Mouse (Mus musculus) kidney, adult 11 months (tissue): ENCODE data around the gene Mier2.

Experiments
- DNase-seq: peaks from one replicate; pipeline ENCODE4 v3.0.0; 2022

Gene Mier2

DNA sequence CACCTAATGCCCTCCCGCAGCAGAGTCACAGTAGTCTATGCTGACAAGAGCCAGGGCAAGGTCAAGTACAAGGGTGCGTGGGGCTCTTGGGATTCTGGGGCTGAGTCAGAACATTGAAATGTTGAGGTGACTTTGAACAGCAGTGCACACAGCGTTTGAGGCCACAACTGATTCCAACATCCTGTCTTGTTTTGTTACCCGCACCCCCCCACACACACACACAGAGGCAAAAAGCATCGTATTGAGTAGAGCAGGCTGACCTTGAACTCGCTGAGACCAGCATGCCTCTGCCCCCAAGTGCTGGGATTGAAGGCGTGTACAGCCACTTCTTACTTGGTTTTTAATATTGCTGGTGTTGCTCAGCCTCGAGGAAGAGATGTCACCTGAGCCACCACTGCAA is 19.4 kb upstream of the Mier2 start:
- DNase-seq: no peak

DNA sequence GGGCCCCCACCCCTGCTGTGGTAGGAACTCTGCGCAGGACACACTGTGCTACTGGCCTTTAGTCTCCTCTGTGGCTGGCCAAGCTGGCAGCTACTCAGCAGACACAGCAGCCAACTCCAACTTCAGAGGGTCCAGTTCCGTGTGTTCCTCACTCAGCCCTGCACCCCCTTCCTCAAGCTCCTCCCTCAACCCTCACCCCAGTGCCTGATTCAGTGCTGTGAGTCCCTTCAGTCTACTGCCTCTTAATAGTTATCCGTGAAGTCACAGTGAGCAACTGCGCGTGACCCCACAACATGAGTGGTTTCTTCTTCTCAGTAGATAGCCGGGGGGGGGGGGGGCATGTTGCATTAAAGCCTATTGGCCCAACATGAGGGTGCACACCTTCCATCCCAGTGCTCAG is 18.6 kb upstream of the Mier2 start:
- DNase-seq: no peak

DNA sequence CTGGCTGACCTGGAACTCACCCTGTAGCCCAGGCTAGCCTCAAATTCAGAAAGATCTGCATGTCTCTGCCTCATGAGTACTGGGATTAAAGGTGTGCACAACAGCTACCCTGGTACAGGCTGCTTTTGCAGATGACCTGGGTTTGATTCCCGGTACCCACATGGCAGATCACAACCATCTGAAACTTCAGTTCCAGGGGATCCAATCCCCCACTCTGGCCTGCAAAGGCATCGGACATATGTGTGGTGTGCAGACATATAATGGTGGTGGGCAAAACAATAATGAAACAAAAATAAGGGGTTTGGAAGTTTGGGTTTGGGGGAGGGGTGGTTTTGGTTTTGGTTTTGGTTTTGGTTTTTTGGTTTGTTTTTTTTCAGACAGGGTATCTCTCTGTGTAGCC is 16.3 kb upstream of the Mier2 start:
- DNase-seq: no peak

DNA sequence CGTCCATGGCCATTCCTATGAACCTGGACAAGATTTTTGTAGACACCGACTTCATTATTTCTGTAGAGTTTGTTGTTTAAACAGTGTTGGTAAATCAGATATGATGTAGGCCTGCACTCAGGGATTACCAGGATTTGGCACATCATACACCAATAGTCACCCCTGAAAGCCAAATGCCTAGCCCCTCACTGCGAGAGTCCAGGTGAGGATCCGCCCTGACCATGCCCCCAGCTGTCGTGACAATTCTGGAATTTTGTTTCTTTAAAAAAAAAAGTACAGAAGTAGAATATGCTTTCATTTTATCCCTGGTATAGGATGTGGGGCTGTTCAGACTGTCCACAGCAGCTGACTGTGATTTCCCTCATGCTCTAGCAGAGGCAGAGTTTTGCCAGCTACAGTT is 14.9 kb upstream of the Mier2 start:
- DNase-seq: no peak

DNA sequence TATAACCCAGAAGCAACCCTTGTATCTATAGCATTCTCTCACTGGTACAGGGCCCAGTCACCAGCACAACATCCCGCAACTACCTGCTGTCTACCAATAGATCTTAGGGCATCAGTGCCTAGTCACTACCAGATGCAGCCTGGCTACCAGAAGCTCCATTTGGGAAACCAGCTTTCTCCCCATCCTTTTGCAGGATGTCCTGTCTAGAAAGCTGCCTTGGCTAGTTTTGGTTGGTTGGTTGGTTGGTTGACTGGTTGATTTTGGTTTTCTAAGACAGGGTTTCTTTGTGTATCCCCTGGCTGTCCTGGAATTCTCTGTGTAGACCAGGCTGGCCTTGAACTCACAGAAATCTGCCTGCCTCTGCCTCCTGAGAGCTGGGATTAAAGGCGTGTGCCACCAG is 4.7 kb upstream of the Mier2 start:
- no peak for DNase-seq

DNA sequence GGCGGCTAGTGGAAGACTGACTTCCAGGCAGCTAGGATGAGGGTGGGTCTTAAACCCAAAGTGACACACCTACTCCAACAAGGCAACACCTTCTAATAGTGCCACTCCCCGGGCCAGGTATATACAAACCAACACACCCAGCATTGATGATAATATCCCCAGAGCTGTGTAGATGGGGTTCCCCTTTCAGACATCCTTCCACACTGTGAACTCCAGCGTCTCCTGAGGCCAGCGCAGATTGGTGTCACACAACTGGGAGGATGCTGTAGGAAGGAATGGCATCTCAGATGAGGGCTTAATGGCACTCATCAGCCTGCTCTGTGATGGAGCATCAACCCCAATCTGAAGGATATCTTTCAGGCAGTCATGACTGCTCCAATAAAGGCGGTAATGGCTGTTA is 2.5 kb upstream of the Mier2 start:
- no peak for DNase-seq

DNA sequence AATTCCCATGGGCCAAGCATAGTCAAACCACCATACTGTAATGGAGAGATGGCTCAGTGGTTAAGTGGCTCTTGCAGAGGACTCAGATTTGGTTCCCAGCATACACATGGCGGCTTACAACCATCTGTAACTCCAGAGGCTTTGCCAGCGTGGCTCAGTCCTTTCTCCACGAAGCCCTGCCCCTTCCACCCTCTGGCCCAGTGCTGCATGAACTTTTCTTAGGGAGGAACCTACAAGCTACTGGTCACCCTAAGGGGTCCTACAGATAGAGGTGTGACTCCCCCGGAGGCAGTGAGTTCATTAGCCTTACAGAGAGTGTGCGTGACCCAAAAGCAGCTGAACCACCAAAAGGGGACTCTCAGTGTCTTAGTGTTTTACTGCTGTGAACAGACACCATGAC is 2.0 kb upstream of the Mier2 start:
- no peak for DNase-seq

DNA sequence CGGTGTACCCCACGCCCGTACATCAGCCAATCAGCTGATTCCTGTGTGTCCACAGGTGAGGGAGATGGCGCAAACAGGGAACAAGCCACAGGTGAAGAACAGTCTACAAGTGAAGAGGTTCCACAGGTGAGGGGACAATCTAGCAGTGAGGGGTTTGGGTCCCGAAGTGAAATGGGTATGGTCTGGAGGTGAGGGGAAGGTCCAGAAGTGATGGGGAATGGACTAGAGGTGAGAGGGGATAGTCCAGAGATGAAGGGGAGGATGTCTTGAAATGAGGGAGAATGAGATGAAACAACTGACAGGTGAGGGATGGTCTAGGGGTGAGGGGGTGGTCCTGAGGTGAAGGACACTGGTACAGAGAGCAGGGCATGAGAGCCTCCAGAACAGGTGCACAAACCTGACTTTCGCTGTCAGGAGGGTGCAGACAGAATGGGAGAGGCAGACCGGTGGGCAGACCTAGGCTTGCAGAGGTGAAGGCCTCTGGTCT is 282 bp upstream of the Mier2 start:
- DNase-seq: no peak

DNA sequence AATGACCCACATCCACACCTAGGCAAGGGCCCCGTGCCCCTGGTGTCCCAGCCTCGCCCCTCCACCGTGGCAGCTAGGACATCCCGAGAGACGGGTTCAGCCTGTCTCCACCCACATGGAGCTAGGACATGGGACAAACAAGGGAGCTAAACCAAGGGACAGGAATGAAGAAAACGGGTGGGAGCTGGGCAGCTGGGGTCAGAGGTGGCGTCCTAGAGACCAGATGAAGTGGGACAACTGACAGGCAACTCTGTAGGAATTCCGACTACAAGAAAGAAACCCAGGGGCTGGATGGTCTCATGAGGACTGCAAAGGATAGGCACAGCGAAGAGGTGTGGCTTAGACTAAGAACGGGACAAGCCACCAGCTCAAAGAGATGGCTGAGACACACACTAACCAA is 1.3 kb downstream of the Mier2 start:
- DNase-seq: no peak

DNA sequence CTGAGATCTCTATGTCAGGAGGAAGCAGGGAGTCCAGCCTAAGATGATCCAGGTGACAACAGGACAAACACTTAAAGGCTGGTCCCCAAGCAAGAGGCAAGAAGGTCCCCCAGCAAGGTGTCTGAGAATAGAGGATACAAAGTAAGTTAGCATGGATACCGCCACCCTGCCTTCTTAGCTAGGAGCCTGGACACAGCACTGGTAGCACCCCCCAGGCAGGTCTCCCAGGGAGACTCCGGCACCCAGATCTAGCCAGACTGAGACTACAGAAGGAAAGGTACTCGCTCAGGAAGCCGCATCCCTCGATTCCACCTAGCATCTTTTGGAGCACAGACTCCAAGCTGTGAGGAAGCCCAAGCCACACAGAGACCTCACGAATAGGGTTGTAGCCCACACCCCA is 1.8 kb downstream of the Mier2 start:
- no peak for DNase-seq

DNA sequence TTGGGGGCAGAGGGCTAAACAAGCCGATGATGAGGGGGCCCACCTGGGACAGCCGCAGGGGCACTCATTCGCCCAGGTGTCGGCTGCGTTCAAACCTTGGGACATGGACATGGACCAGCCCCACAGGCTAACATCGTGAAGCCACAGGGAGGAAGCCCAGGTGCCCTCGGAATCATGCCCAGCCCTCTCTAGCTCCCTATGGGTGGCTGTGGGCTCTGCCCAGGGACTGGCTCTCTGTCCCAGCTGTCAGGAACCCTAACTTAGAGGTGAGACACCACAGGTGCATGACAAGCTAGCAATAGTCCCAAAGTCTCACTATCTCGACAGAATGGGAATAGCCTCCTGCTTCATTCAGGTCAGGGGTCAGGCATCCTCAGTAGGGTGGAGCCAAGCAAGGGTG is 2.5 kb downstream of the Mier2 start:
- DNase-seq: no peak

DNA sequence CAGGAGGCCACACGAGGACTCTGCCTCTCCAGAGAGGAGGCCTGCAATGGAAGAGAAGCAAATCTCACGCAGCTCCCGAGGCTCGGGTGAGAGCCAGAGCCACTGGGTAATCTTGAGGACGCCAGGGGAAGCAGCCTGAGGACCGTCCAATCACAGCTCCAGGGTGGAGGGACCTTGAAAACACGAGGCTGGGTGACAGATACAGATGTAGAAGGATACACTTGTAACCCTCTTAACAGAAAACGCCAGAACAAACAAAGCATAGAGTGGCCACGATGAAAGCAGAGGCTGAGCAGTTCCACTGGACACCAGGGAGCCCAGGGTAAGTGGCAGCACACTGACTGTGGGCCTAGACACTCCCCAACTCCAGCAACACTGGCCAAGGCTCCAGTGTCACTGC is 4.6 kb downstream of the Mier2 start:
- no peak for DNase-seq

DNA sequence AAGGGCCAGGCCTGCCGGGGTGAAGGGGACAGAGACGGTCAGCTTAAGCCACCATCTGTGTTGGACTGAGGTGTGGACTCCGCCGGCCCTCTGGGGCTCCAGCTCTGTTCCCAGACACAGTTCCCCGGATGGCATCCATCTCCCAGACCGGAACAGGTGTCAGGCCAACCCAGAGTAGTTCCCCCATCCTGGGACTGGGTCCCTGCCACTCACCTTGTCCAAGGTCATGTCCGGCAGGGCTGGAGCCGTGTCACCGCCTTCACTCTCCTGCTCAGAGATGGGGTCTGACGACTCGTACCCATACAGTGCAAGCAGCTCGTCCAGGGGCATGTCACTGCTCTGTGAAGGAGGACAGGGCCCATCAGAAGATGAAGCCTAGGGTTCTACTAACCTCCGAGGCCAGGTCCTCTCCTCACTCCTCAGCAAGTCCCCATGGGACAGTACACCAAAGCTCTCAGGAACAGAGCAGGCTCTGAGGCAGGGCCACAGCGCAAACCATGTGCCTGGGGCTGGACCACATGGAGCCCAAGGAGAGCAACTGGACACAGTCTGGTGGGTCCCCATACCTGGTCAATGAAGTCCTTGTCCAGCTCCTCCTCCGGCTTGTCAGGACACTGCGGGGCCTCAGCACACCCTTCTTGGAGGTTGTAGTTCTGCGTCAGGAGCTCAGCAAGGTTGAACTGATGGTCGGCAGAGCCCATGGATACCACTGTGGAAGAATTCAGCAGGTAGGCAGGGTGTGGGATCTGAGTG is 5.9 kb downstream of the Mier2 start:
- no peak for DNase-seq

DNA sequence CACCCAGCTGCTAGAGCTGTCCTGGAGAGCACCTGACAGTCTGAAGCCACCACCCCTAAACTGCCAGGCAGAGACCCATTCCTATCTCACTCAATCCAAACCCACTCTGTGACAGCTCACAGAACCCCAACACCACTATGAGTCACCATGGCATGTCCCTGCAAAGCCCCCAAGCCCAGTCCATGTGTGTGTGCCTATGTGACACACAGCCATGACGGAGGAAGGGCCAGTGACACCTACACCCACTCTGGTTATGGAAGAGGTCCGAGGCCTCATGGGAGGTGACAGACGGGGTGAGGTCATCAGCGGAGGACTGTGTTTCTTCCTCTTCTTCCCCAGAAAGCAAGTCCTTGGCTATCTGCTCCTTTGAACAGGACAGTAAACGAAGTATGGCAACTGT is 6.5 kb downstream of the Mier2 start:
- no peak for DNase-seq

DNA sequence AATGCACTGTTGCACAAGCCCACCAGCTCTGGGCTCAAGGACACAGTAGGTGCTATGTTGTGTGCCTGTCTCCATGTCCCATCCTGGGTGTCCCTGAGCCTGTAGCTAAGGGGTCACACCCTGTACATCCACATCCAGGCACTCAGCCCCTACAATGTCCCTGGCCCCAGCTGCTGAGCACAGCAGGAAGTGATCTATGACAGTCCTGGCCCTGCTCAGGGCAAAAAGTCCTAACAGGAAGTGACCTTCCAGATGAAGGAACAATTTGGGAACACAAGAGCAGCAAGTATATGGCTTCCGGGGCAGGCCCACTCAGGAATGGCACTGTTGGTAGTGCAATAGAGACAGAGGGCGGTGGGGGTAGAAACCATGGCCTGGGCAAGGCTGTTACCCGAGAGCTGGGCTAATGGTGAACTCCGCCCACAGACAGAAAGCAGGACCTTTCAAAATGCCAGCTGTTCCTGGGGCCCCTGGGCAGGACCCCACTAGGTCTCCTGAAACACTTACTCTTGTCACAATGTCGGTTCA is 7.8 kb downstream of the Mier2 start:
- no peak for DNase-seq

DNA sequence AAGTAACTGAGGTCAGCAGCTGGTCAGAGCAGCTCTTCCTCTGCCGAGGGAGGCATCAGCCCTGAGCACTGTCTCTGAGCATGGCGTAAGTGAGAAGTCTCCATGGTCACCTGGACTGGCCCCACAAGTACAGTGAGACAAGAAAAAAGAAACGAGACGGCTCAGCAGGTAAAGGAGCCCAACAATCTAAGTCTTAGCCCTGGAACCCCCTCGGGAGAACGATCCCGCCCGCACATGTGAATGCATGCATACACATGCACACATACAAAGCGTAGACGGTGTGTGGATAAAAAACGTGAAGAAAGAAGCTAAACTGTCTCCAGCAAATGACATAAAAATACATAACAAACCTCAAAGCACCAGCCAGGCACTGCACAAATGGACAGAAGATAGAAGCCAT is 8.5 kb downstream of the Mier2 start:
- DNase-seq: no peak

DNA sequence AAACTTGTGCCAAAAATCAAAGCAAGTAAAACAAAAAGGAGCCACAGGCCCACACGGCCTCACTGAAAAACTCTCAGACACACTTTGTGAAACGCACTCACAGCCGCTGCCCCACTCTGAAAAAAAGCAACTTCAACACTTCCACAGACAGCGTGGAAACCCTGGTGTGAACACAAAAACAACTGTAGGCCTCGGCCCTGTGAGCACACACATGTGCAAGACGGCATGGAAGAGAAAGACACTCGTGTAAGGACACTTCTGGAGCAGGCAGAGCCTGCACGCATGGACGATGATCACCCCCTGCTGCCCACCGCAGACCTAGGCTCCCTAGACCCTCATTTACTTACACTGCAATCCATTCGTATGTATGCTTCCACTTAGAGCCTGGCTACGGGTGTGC is 9.1 kb downstream of the Mier2 start:
- DNase-seq: no peak

DNA sequence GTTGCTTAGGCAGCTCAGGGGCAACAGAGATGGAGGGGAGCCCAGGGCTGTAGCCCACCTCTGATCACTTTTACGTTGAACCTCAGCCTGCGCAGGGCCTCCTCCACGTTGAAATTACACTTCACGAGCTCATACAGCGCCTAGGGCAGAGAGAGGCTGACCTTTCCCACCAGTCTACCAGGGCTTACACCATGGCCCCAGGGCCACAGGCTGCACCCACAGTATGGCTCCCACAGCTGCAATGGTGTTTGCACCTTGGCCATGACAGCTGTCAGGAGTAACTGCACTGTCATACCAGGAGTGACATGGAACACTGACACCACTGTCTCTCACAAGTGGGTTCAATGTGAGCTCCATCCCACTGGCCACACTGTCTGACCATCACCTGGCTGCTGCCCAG is 10.4 kb downstream of the Mier2 start:
- DNase-seq: no peak

DNA sequence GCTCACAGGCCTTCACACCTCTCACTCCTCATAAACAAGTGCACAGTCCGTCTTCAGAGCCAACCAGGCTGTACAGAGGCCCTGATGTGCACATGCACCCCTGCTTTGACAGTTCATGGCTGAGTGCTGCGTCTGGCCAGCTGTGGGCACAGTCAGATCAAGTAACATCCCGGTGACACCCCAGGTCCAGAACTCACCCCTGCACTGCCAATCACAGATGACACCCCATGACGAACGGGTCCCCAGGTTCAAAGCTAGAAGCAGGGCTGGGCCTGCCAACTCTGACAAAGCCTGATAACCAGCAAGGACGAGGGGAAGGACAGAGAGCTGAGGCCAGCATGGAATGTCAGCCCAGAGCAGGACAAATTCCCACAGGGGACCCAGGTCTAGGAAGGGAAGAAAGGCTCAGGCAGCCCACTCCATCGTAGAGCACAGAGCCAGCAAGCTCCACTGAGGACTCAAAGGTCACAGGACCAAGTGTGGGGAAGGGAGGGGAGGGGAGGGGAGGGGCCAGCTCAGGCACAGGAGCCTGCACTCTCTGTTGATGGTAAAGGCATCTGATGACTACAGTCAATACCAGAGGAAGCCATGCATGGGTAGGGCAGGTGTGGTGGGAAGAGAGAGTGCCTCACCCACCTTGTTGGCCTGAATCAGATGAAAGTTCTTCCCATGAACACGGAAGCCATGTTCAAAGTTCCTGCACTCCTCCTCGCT is 11.0 kb downstream of the Mier2 start:
- DNase-seq: no peak

DNA sequence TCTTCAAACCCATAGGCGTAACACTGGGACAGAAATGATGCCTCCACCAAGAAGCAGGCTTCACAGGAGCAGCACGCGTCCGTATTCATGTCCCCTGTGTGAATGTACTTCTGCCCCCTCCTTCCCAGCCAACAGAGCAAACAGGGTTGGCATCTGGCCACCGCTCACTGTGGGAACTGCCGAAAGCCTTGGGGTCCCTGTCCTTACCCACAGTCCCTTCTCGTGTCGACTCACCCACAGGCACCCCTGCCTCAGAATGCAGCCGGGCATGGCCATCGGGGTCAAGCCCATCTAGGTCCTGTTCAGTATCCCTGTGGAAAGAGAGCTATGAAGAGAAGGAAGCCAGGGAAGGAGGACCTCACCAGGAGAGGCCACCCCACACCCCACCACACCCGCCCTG is 12.8 kb downstream of the Mier2 start:
- no peak for DNase-seq

DNA sequence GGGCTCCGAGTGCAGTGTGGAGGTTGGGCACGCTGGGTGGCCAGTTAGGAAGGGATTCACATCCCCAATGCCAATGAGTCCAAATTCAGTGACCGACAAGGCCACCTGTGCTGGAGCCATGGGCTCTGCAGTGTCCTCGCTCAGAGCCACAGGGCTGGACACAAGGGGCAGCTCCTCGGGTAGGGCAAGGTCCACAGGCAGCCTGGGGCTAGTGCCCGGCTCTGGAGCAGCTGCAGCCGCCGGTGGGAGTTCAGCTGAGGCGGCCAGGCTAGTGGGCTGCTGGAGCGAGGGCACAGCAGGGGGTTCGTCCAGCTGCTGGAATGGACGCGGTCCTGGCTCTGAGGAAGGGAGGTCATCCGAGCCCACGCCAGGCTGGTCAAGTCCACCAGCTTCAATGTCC is 13.5 kb downstream of the Mier2 start:
- DNase-seq: peak; percentile 60

DNA sequence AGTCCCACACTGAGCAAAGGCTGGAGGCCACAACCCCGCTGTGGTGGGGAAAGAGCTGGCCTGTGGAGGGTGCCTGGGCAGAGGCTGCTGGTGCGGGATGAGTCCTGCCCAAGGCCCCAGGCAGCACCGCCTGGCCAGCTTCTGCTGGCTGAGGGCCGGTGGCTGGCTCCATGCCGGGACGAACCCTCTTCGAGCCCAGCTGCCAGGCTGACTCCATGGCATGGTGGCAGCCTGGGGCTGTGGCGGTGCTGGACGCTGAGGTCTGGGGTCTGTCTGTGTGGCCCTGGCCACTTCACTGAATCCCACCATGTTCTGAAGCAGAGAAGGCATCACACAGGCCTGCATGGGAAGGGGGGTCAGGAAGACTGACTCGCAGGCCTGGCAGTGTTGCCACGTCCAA is 14.3 kb downstream of the Mier2 start:
- DNase-seq: no peak

DNA sequence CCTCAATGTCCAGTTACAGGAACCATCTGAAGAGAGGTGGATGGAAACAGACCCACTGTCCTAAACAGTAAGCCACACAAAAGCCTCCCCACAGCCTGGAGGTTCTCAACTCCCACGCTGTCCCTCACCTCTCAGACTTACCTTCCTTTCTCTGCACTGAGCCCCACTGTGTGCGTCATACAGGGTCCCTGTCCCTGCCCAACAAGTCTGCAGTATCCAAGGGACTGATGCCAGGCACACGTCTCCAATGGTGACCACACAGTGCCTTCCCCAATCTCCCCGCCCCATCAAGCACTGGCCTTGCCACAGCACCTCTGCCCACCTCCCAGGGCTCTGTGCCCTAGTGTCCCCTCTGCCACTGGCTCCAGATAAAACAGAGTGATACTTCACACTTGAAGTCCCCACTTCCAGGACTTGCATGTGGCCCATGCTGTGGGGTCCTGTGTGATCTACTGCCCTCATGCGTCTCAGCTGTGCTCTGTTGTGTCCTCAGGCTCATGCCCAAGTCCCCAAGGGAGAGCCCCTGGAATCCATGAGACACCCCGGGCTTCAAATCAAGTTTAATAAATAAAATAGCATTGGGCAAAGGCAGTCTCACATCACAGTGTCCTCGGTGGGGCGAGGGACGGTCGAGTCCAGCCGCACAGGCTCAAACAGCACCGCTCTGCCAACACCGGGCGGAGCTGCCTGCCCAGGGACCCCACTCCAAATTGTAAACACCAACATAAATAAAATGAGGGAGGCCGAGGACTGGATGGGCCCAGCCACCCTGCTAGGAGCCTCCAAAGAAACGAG is 15.1 kb downstream of the Mier2 start:
- DNase-seq: no peak

DNA sequence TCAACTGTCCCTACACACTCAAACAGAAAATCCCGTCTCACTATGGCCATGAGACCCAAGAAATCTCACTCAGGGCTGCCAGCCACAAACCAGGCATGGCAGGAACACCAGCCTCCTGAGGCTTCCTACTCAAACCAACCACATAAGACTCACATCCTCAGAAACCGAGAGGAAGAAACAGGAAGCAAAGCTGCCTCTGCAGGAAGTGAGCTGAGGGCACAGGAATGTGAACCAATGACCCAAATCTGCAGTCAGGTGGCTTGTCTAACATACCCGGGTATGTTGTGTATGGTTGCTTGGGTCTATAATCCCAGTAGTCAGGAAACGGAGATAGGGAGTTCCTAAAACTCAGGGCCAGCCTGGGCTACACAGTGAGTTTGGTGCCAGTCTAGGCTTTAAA is 16.1 kb downstream of the Mier2 start:
- no peak for DNase-seq
